In genomic region chr9:109985416-109985815, GRCm38 (mm10) we compare ENCODE assay signal across 9 mouse cellular contexts. TPM values are rescaled to one million over a fixed set of nuclear protein-coding genes. Genes with fewer than 3 reads are reported as not detected.
DNase-seq lines count a peak whose midpoint lies in the region; ATAC-seq and TF ChIP-seq lines count a peak whose summit lies in the region.
"Had no signal": no experiment of that assay in that cellular context is flagged by ENCODE, and none has a peak within 500 bp of the region (broad histone marks: within the 10 kb centered on the region; RNA-seq: fewer than 3 reads in every experiment).

No protein-coding gene starts in this region.

- H3K4me1 ChIP-seq in bone marrow, adult 2 months (ENCODE audit: control insufficient read depth, insufficient read depth, low read length) = no peaks in the 10 kb centered on the region
- no peaks in the 10 kb centered on the region for H3K4me1 ChIP-seq in forebrain, embryonic 10.5 days
- H3K4me1 ChIP-seq in heart, embryonic 16.5 days (ENCODE audit: control insufficient read depth, insufficient read depth, low read length) = peaks cover 7% of the 10 kb centered on the region
- no peaks in the 10 kb centered on the region for H3K4me1 ChIP-seq in liver, embryonic 13.5 days (replicated peaks)
- no peaks in the 10 kb centered on the region for H3K4me1 ChIP-seq in testis, adult 2 months (ENCODE audit: control insufficient read depth, insufficient read depth, low read length)

- H3K27ac ChIP-seq in bone marrow, adult 2 months (ENCODE audit: control insufficient read depth, insufficient read depth, low read depth, low read length, poor library complexity) = no peak overlapping the region
- H3K27ac ChIP-seq in forebrain, embryonic 10.5 days = no peak overlapping the region
- H3K27ac ChIP-seq in heart, embryonic 16.5 days (ENCODE audit: low read length) = no peak overlapping the region
- no peak overlapping the region for H3K27ac ChIP-seq in liver, embryonic 13.5 days
- H3K27ac ChIP-seq in testis, adult 2 months (ENCODE audit: control insufficient read depth, insufficient read depth, low read depth, low read length) = no peak overlapping the region

- no peaks in the 10 kb centered on the region for H3K9me3 ChIP-seq in forebrain, embryonic 10.5 days
- no peaks in the 10 kb centered on the region for H3K9me3 ChIP-seq in heart, embryonic 16.5 days (replicated peaks; ENCODE audit: control insufficient read depth, low read length)
- no peaks in the 10 kb centered on the region for H3K9me3 ChIP-seq in liver, embryonic 13.5 days (replicated peaks)

- no peaks in the 10 kb centered on the region for H3K27me3 ChIP-seq in forebrain, embryonic 10.5 days (ENCODE audit: poor library complexity, severe bottlenecking)
- H3K27me3 ChIP-seq in heart, embryonic 16.5 days (ENCODE audit: control insufficient read depth, insufficient read depth, low read length) = no peaks in the 10 kb centered on the region
- H3K27me3 ChIP-seq in liver, embryonic 13.5 days = no peaks in the 10 kb centered on the region
- no peaks in the 10 kb centered on the region for H3K27me3 ChIP-seq in testis, adult 2 months (ENCODE audit: control insufficient read depth, insufficient read depth, low read length)

- peaks cover 22% of the 10 kb centered on the region for H3K36me3 ChIP-seq in forebrain, embryonic 10.5 days (replicated peaks)
- H3K36me3 ChIP-seq in heart, embryonic 16.5 days (ENCODE audit: control insufficient read depth, insufficient read depth) = peaks cover 8% of the 10 kb centered on the region; the same call in 1 of the 2 replicates
- 0 out of 2 replicates have a peak, but pooled peaks cover 5% of the 10 kb centered on the region for H3K36me3 ChIP-seq in liver, embryonic 13.5 days
- H3K36me3 ChIP-seq in testis, adult 2 months (ENCODE audit: control insufficient read depth, insufficient read depth, low read length) = no peaks in the 10 kb centered on the region

- no peak overlapping the region for H3K4me2 ChIP-seq in heart, embryonic 16.5 days (ENCODE audit: low read depth, low read length)
- no peak overlapping the region for H3K4me2 ChIP-seq in liver, embryonic 13.5 days

- 28% methylated on average over 4 of the region's 4 CpGs for WGBS in bone marrow, adult 2 months
- WGBS in forebrain, embryonic 10.5 days = 26% methylated on average over 4 of the region's 4 CpGs
- WGBS in heart, embryonic 16.5 days = 29% methylated on average over 4 of the region's 4 CpGs
- WGBS in liver, embryonic 13.5 days (ENCODE audit: insufficient replicate concordance) = 24% methylated on average over 4 of the region's 4 CpGs

- H3K4me3 ChIP-seq in bone marrow, adult 2 months (replicated peaks; ENCODE audit: control insufficient read depth, low read depth, low read length) = no peak overlapping the region
- H3K4me3 ChIP-seq in forebrain, embryonic 10.5 days = no peak overlapping the region
- no peak overlapping the region for H3K4me3 ChIP-seq in heart, embryonic 16.5 days (ENCODE audit: low read length)
- H3K4me3 ChIP-seq in liver, embryonic 13.5 days (replicated peaks) = no peak overlapping the region
- no peak overlapping the region for H3K4me3 ChIP-seq in testis, adult 2 months (ENCODE audit: control insufficient read depth, low read depth, low read length)
- H3K4me3 ChIP-seq: erythroblast, embryonic 14.5 days had no signal

- no peak overlapping the region for H3K9ac ChIP-seq in heart, embryonic 16.5 days (ENCODE audit: low read length)
- H3K9ac ChIP-seq in liver, embryonic 13.5 days = no peak overlapping the region

- peak; percentile 54 for ATAC-seq in CD4-positive, CD25-positive, alpha-beta regulatory T cell, adult 4 months
- peak; percentile 67 for ATAC-seq in heart, embryonic 16.5 days (replicated peaks; ENCODE audit: extremely low read depth, insufficient read depth, low FRiP score)
- peak; percentile 58; the same call in 1 of the 2 replicates for ATAC-seq in liver, embryonic 13.5 days (ENCODE audit: low read depth)

- peak; percentile 76 for TF ChIP-seq CTCF in bone marrow, adult 2 months (IDR thresholded peaks at IDR 0.05; ENCODE audit: control insufficient read depth, insufficient read depth, low read length)
- peak; percentile 55; the same call in 1 of the 2 replicates for TF ChIP-seq CTCF in testis, adult 2 months (IDR thresholded peaks at IDR 0.05; ENCODE audit: control insufficient read depth, insufficient read depth, insufficient replicate concordance, low read depth, low read length)

- no peak for TF ChIP-seq POLR2A in bone marrow, adult 2 months (IDR thresholded peaks at IDR 0.05; ENCODE audit: borderline replicate concordance, control insufficient read depth, low read depth, low read length)
- TF ChIP-seq POLR2A in testis, adult 2 months (IDR thresholded peaks at IDR 0.05; ENCODE audit: control insufficient read depth, low read depth, low read length) = no peak

- peak; percentile 53 for DNase-seq in forebrain, embryonic 10.5 days (ENCODE audit: extremely low spot score, low spot score)
- peak; percentile 77 for DNase-seq in kidney, postnatal 25 days
- peak; percentile 18 for DNase-seq in liver, embryonic 13.5 days
- peak; percentile 47 for DNase-seq in neural tube, embryonic 10.5 days (ENCODE audit: extremely low spot score, low spot score)

RNA-seq across cellular contexts. Expression of gene Map4, which starts 54.2 kb away (rescaled TPM):
- polyA plus RNA-seq in CD4-positive, CD25-positive, alpha-beta regulatory T cell, adult 4 months (2017; shearing (Covaris generic)) = 10 to 100 TPM; 36.8 to 41.0 TPM
- 12.9 and 33.6 TPM in 2 replicates for polyA plus RNA-seq in bone marrow, adult 2 months (2011; ENCODE audit: insufficient read depth, insufficient read length, low replicate concordance, missing spikeins)
- polyA plus RNA-seq in forebrain, embryonic 10.5 days (2016; fragmentation: Nextera tagmentation; extraction: Ambion mirVana) = 49.6 and 52.2 TPM in 2 replicates
- polyA plus RNA-seq in heart, embryonic 16.5 days (2015; fragmentation: Nextera tagmentation; extraction: Ambion mirVana) = 88.0 and 89.1 TPM in 2 replicates
- polyA plus RNA-seq in liver, embryonic 13.5 days (2015; fragmentation: Nextera tagmentation; extraction: Ambion mirVana) = 9.0 and 12.4 TPM in 2 replicates
- 282 and 295 TPM in 2 replicates for polyA plus RNA-seq in testis, adult 2 months (2012; rRNA removed)

Comparison
In these comparisons a context has a peak if more than half of its experiments do, and no peak if none do; other contexts are left out.
1. DNase-seq: peak in every context shown above with its lines; median percentile 77 in kidney, postnatal 25 days; 53 in forebrain, embryonic 10.5 days; 47 in neural tube, embryonic 10.5 days; 18 in liver, embryonic 13.5 days.